Mouse (Mus musculus): ENCODE measurements around the gene Bsx.

Bsx gene

GRCm38 (mm10) chr9:40873556-40874470, at the start of gene Bsx:
Gene Bsx (plus strand): TSS chr9:40874127.
- peak; percentile 60 to 65 for DNase-seq

GRCm38 (mm10) chr9:40825601-40826000, 48.3 kb upstream of the Bsx start:
- DNase-seq = no peak

- no peak for DNase-seq
Measured at GRCm38 (mm10) chr9:40827366-40827765, 46.6 kb upstream of the Bsx start.

- peak; percentile 61 to 75 for DNase-seq
Measured at GRCm38 (mm10) chr9:40834569-40834968, 39.4 kb upstream of the Bsx start.

GRCm38 (mm10) chr9:40836681-40837080, 37.2 kb upstream of the Bsx start:
- DNase-seq = no peak

- DNase-seq = no peak
Measured at GRCm38 (mm10) chr9:40839662-40840061, 34.3 kb upstream of the Bsx start.

- no peak for DNase-seq
Measured at GRCm38 (mm10) chr9:40851515-40851914, 22.4 kb upstream of the Bsx start.

GRCm38 (mm10) chr9:40858461-40859160, 15.3 kb upstream of the Bsx start:
- DNase-seq = no peak

GRCm38 (mm10) chr9:40859196-40859595, 14.7 kb upstream of the Bsx start:
- DNase-seq = no peak

- DNase-seq = no peak
Measured at GRCm38 (mm10) chr9:40870331-40870730, 3.6 kb upstream of the Bsx start.

- DNase-seq = no peak
Measured at GRCm38 (mm10) chr9:40871369-40872155, 2.4 kb upstream of the Bsx start.

GRCm38 (mm10) chr9:40872156-40872478, 1.8 kb upstream of the Bsx start:
- DNase-seq = peak in 1 of 2 experiments; percentile 19

- no peak for DNase-seq
Measured at GRCm38 (mm10) chr9:40874961-40875360, 1.0 kb downstream of the Bsx start.

GRCm38 (mm10) chr9:40875431-40875830, 1.5 kb downstream of the Bsx start:
- DNase-seq = no peak

GRCm38 (mm10) chr9:40876164-40876563, 2.2 kb downstream of the Bsx start:
- no peak for DNase-seq

- DNase-seq = no peak
Measured at GRCm38 (mm10) chr9:40876693-40877092, 2.8 kb downstream of the Bsx start.

- no peak for DNase-seq
Measured at GRCm38 (mm10) chr9:40877146-40877880, 3.4 kb downstream of the Bsx start.

GRCm38 (mm10) chr9:40877881-40878235, 3.9 kb downstream of the Bsx start:
- DNase-seq = no peak

- DNase-seq = no peak
Measured at GRCm38 (mm10) chr9:40878291-40878945, 4.5 kb downstream of the Bsx start.

GRCm38 (mm10) chr9:40878998-40879397, 5.1 kb downstream of the Bsx start:
- DNase-seq = no peak

- DNase-seq = no peak
Measured at GRCm38 (mm10) chr9:40885669-40886068, 11.7 kb downstream of the Bsx start.

- DNase-seq = no peak
Measured at GRCm38 (mm10) chr9:40889389-40889788, 15.5 kb downstream of the Bsx start.
